Mouse (Mus musculus) midbrain, embryonic 16.5 days (tissue): ENCODE measurements at regions not wholly inside any gene's neighbourhood (a gene's known extent, or its start where the extent isn't known, plus 50 kb on each side); places are given as distances from the start of the nearest gene placed in this dataset.
"Not testable (repeated sequence)": the region's sequence is repeated elsewhere in the genome, so short reads cannot be mapped to it uniquely, and the experiment has no call there.

Experiments used
- ATAC-seq: fragments of 200-750 bp; cut with Nextera tagmentation; 2 replicates; pipeline ENCODE4 v1.8.0; 2017; ENCODE audit warnings: moderate TSS enrichment
- H3K27ac ChIP-seq: fragments of 300-500 bp; sonication (generic); 2 replicates; pipeline ENCODE4 v1.5.1; 2014; ENCODE audit warnings: mild to moderate bottlenecking, low read length, mixed read lengths
- H3K27me3 ChIP-seq: fragments of 300-500 bp; sonication (generic); 2 replicates; pipeline ENCODE4 v1.6.1; 2014; ENCODE audit warnings: low read depth, low read length, mixed read lengths; ENCODE audit not compliant: control insufficient read depth, insufficient read depth
- H3K36me3 ChIP-seq: fragments of 300-500 bp; sonication (generic); 2 replicates; pipeline ENCODE4 v1.6.1; 2014; ENCODE audit warnings: mild to moderate bottlenecking, low read length, moderate library complexity, mixed read lengths; ENCODE audit not compliant: control insufficient read depth, insufficient read depth
- H3K4me1 ChIP-seq: fragments of 300-500 bp; sonication (generic); 2 replicates; pipeline ENCODE4 v1.6.1; 2014; ENCODE audit warnings: mild to moderate bottlenecking, low read length, mixed read lengths; ENCODE audit not compliant: control insufficient read depth, insufficient read depth
- H3K4me2 ChIP-seq: fragments of 300-500 bp; sonication (generic); 2 replicates; pipeline ENCODE4 v1.6.1; 2014; ENCODE audit warnings: mild to moderate bottlenecking, low read length, mixed read lengths
- H3K4me3 ChIP-seq: fragments of 300-500 bp; sonication (generic); 2 replicates; pipeline ENCODE4 v1.5.1; 2014; ENCODE audit warnings: low read depth, mild to moderate bottlenecking, low read length, moderate library complexity, mixed read lengths
- H3K9ac ChIP-seq: fragments of 300-500 bp; sonication (generic); 2 replicates; pipeline ENCODE4 v1.6.1; 2014; ENCODE audit warnings: low read depth, low read length, mixed read lengths
- H3K9me3 ChIP-seq: fragments of 300-500 bp; sonication (generic); replicated peaks from 2 replicates; pipeline ENCODE4 v1.6.1; 2014; ENCODE audit warnings: mild to moderate bottlenecking, low read length, mixed read lengths; ENCODE audit not compliant: control insufficient read depth, poor library complexity, severe bottlenecking
- WGBS: fragments of 180-500 bp; shearing (Covaris S2); extraction: QIAGEN DNeasy Blood & Tissue Kit; methylation state at CpG from one replicate; pipeline ENCODE4 v1.1.7; 2014; 5-methylcytosine and 5-hydroxymethylcytosine counted together

DNA sequence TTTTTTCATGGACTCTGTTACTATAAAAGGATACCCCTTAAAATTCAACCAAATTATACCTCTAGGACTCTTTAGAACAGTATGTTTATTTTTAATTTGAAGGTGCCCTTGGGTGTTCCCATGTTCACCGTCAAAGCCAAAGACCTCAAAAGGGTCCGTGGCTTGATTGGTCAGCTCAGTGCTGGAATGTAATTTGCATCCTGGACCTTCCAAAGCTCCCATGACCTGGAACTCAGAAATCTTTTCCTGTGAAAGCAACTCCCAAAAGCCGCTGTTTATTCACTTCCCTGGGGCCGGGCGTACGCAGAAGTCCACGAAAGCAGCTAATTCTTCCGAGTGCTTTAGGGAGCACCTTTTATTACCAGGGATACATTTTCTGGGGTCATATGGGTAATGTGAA, 105.1 kb upstream of the Ahi1 start:
- Histone ChIP-seq H3K9ac (no peak overlapping the region), H3K27ac (no peak overlapping the region), H3K36me3 (no peaks in the 10 kb centered on the region), H3K4me1 (0 out of 2 replicates have a peak, but pooled peaks cover 2% of the 10 kb centered on the region), H3K4me2 (no peak overlapping the region), H3K27me3 (no peaks in the 10 kb centered on the region), H3K4me3 (no peak overlapping the region), H3K9me3 (no peaks in the 10 kb centered on the region)
- ATAC-seq = no peak
- 79% methylated on average over 8 of the region's 8 CpGs for WGBS

DNA sequence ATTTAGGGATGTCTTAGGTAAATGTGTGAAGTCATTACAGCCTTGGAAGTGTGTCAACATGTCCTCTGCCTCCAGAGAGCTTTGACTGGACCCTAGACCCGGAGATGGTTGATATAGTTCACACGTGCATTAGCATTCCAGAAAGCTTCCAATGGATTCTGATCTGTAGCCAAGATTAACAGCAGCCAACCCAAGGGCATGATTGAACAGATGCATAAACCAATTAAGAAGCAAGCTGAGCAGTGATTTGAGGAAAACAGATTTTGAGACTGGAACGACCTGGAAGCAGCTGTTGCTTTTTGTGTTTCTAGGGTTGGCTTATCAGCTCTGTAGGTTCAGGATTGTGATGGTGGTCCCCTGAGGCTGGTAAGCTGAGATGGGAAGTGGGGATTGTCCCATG, 109.1 kb upstream of the Ahi1 start:
- no peak for ATAC-seq
- no peaks in the 10 kb centered on the region for H3K27me3 ChIP-seq
- no peak overlapping the region for H3K4me3 ChIP-seq
- H3K27ac ChIP-seq = no peak overlapping the region
- H3K4me2 ChIP-seq = no peak overlapping the region
- H3K9ac ChIP-seq = no peak overlapping the region
- 43% methylated on average over 3 of the region's 3 CpGs for WGBS
- 0 out of 2 replicates have a peak, but pooled peaks cover 6% of the 10 kb centered on the region for H3K4me1 ChIP-seq
- H3K9me3 ChIP-seq = no peaks in the 10 kb centered on the region
- H3K36me3 ChIP-seq = no peaks in the 10 kb centered on the region

DNA sequence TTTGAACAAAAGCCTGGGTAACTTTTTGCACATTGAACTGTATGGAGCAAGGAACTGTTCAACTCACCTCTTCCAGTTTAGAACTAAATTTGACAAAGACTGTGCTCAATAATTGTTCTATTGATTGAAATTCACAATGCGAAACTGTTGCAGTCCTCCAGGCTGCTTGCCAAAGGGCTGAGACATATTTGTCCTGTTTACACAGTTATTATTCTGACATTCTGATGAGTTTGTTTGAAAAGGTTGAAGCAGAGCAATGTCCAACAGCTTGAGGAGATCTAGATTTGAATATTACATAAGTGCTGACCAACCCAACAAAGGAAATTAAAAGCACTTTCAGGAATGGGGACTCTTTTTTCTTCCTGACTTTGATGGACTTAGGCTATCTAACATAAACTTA, 110.2 kb upstream of the Ahi1 start:
- Histone ChIP-seq H3K9ac (no peak overlapping the region), H3K27me3 (no peaks in the 10 kb centered on the region), H3K9me3 (no peaks in the 10 kb centered on the region), H3K36me3 (no peaks in the 10 kb centered on the region), H3K27ac (no peak overlapping the region), H3K4me1 (0 out of 2 replicates have a peak, but pooled peaks cover 6% of the 10 kb centered on the region), H3K4me2 (no peak overlapping the region), H3K4me3 (no peak overlapping the region)
- 55% methylated on average over 1 of the region's 1 CpGs for WGBS
- no peak for ATAC-seq

DNA sequence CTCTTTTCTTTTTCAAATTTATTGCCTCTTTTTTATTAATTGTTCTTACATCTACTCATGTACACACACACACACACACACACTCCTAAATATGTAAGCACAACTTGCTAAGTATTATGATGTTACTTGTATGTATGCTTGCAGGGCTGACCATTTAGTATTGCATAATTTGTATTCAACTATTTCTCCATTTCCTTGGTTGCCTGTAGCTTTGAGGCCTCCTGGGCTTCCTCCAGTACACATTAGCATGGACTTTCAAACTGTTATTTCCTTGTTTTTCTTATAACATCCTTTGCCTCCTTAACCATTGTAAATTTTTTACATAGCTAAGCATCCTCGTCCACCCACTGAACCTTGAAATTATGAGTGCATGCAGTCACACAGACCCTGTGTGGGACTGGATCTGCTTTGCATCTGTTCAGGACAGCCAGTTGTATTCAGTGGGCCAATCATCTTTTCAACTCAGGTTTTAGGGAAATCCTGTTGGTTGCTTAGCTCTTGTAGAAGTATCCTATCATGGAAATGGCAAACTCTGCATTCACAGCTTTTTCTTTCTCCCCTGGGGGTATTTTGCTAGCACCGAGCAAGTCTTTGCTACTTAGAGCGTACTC, 110.8 kb upstream of the Ahi1 start:
- Histone ChIP-seq H3K4me1 (0 out of 2 replicates have a peak, but pooled peaks cover 6% of the 10 kb centered on the region), H3K27me3 (no peaks in the 10 kb centered on the region), H3K9ac (no peak overlapping the region), H3K27ac (no peak overlapping the region), H3K36me3 (no peaks in the 10 kb centered on the region), H3K4me2 (no peak overlapping the region), H3K9me3 (no peaks in the 10 kb centered on the region), H3K4me3 (no peak overlapping the region)
- WGBS = 25% methylated on average over 3 of the region's 3 CpGs
- ATAC-seq = no peak

- Histone ChIP-seq H3K9ac (no peak overlapping the region), H3K27ac (no peak overlapping the region), H3K4me3 (no peak overlapping the region), H3K4me2 (no peak overlapping the region), H3K9me3 (no peaks in the 10 kb centered on the region), H3K4me1 (0 out of 2 replicates have a peak, but pooled peaks cover 6% of the 10 kb centered on the region), H3K36me3 (no peaks in the 10 kb centered on the region), H3K27me3 (no peaks in the 10 kb centered on the region)
- 73% methylated on average over 8 of the region's 8 CpGs for WGBS
- no peak for ATAC-seq
Observed at GRCm38 (mm10) chr10:20838685-20839425, 113.5 kb upstream of the Ahi1 start.

GRCm38 (mm10) chr10:20836816-20837215, 111.9 kb upstream of the Pde7b start:
- not testable (repeated sequence) for ATAC-seq, H3K9ac ChIP-seq, H3K4me3 ChIP-seq, H3K4me1 ChIP-seq, H3K9me3 ChIP-seq, H3K27me3 ChIP-seq, H3K4me2 ChIP-seq, H3K27ac ChIP-seq, H3K36me3 ChIP-seq
- 61% methylated on average over 4 of the region's 4 CpGs for WGBS

DNA sequence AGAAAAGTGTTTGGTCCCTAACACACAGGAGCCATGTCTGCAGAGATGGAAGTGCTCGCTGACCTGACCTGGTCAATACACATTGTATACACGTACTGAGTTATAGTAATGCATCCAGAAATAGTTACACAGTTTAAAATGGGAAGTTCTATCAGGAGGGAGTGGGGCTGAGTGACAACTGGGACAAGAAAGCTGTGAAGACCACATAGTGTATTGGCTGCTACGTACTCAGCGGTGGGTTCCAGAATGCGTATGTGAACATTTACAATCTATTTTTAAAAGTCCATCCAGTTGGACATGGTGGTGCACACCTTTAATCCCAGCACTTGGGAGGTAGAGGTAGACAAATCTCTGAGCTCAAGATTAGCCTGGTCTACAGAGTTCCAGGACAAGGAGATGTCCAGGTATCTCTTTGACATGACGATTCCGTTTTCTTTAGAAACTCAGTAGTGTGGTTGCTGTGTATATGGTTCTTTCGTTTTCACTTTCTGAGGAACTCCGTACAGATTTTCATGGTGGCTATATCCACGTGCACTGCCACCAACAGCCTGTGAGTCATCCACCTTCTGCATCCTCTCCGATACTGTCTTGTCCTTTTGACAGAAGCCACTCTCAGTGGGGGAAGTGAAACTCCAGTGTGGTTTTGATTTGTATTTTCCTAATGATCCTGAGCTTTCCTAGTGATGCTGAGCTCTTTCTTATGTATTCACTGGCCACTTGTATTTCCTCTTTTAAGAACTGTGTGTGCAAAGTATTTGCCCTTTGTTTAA, 110.1 kb upstream of the Pde7b start:
- no peak overlapping the region for H3K4me2 ChIP-seq
- H3K27me3 ChIP-seq = no peaks in the 10 kb centered on the region
- H3K9me3 ChIP-seq = no peaks in the 10 kb centered on the region
- H3K4me3 ChIP-seq = no peak overlapping the region
- WGBS = 90% methylated on average over 11 of the region's 11 CpGs
- H3K36me3 ChIP-seq = no peaks in the 10 kb centered on the region
- no peak for ATAC-seq
- H3K4me1 ChIP-seq = no peaks in the 10 kb centered on the region
- H3K9ac ChIP-seq = no peak overlapping the region
- no peak overlapping the region for H3K27ac ChIP-seq

- Histone ChIP-seq H3K36me3 (no peaks in the 10 kb centered on the region), H3K27me3 (no peaks in the 10 kb centered on the region), H3K27ac (no peak overlapping the region), H3K4me1 (no peaks in the 10 kb centered on the region), H3K9me3 (no peaks in the 10 kb centered on the region), H3K4me2 (no peak overlapping the region), H3K4me3 (no peak overlapping the region), H3K9ac (no peak overlapping the region)
- ATAC-seq = no peak
- 88% methylated on average over 1 of the region's 1 CpGs for WGBS
Observed at GRCm38 (mm10) chr10:20828304-20828703, 103.4 kb upstream of the Pde7b start.

DNA sequence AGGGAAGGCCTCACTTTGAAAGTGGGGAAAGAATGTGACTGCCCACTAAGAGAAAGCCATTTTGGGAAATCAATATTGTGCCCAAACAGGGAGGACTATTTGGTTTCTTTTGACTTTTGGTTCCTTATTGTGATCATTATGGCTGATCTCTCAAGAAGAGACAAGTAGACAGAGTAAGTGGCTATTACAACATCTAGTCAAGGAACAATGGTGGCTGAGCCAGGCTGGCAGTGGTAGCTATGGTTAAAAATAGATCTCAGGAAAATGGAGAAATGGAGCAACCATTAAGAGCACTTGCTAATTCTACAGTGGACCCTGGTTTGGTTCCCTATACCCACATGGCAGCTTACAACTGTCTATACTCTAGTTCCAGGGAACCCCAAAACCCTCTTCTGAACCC, 102.6 kb upstream of the Pde7b start:
- H3K27me3 ChIP-seq = no peaks in the 10 kb centered on the region
- H3K4me3 ChIP-seq = no peak overlapping the region
- H3K4me1 ChIP-seq = no peaks in the 10 kb centered on the region
- no peak overlapping the region for H3K9ac ChIP-seq
- H3K9me3 ChIP-seq = no peaks in the 10 kb centered on the region
- no peak overlapping the region for H3K27ac ChIP-seq
- ATAC-seq = no peak
- H3K4me2 ChIP-seq = no peak overlapping the region
- H3K36me3 ChIP-seq = no peaks in the 10 kb centered on the region
